Mouse (Mus musculus): Measurements from ENCODE around the gene AC134908.4.
"Not testable (repeated sequence)": the region's sequence is repeated elsewhere in the genome, so short reads cannot be mapped to it uniquely, and the experiment has no call there.

Gene AC134908.4

GRCm38 (mm10) chr17:25808789-25809605, 13.5 kb upstream of the AC134908.4 start, which contains the start of gene Fbxl16:
TSS of gene Fbxl16 (plus strand) at chr17:25809085.
- DNase-seq (ENCODE audit: low read depth, low spot score) = peak; percentile 89

- DNase-seq (ENCODE audit: low read depth, low spot score) = no peak
Measured at GRCm38 (mm10) chr17:25808028-25808427, 12.6 kb upstream of the AC134908.4 start.

DNA sequence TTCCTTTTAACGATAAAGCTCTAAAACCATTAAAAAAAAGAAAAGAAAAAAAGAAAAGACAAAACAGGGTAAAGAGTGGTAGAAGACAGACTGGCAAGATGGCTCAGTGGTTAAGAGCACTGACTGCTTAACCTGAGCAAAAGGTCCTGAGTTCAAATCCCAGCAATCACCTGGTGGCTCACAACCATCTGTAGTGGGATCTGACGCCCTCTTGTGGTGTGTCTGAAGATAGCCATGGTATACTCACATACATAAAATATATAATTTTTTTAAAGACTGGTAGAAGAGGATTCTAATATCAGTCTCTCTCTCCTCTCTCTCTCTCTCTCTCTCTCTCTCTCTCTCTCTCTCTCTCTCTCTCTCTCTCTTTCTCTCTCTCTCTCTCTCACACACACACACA, 12.0 kb upstream of the AC134908.4 start:
- DNase-seq (ENCODE audit: low read depth, low spot score) = not testable (repeated sequence)

DNA sequence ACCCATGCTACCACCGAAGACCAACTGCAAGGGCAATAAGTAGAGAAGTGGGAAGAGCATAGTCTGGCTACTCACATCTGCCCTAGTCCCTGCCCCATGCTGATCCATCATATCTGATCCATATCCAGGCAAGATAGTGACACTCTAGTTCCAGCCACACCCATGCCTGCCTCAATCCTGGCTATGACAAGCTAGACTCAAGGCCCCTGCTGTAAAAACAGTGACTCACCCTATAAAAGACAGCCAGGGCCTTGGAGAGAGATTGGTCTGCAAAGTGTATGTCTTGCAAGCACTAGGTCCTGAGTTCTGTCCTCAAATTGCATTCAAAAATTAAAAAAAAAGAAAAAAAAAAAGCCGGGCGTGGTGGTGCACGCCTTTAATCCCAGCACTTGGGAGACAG, 11.0 kb upstream of the AC134908.4 start:
- no peak for DNase-seq (ENCODE audit: low read depth, low spot score)

DNA sequence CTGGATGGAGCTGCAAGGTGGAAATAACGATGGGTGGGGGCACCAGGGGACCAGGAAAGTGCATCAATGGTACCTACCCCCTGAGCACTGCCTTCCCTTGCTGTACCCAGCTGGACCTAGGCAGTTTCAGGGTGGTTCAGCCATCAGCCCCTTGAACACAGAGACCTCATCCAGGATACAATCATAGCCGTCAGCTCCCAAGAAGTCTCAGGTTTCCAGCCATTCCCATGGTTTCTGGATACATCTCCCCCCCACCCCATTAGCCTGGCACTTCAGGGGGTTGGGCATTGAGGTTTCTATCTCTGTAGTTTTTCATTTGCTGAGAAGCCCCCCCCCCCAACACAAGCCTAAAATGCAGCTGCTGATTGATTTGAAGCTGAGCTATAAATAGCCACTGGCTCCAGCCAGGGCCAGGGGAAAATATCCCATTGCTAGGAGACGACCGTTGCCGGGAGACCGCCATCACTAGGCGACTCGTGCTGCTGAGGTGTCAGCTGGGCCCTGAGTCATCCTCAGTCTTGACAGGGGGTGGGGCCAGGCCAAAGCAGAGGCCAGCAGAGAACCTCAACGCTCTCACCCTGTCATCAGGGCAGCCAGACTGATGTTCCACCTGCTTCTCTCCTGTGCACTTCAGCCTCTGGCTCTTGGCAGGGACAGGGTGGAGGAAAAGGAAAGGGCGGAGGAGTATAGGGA, 7.5 kb upstream of the AC134908.4 start:
- DNase-seq (ENCODE audit: low read depth, low spot score) = no peak

DNA sequence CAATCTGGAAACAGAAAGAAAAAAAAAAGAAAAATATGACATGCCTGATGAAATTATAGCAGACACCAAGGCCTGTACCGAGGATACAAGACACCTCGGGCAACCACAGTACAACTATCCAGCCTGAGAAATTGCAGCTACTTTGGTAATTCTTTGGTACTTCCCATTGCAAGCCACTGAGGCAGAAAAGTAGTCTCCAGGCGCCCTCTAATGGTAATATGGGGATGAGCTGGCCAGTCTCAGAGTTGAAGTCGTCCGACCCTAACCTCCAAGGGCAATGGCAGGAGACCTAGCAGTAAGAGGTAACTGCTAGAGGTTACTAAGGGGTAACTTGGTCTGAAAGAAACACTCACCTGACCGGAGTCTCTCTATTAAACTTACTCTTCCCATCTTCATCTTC, 5.6 kb upstream of the AC134908.4 start:
- no peak for DNase-seq (ENCODE audit: low read depth, low spot score)

DNA sequence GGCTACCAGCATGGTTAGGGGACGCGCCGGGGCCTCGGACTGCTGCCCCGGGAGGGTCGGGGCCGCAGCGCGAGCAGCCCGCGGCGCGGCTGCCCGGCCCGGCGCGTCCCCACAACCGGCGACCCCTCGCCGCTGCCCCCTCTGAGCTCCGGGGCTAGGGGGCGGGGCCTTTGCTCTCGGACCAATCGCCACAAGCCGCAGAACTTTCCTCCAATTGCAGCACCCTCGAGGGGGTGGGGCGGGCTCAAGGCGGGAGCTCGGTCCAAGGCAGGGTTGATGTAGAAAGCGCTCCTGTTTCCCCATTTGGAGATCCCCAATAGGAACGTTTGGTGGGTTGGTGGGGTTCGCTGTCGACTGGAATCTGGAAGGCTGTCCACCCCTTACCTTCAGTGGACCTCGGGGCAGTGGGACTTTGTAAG, 1.5 kb upstream of the AC134908.4 start, which contains the start of gene Metrn:
Gene Metrn (minus strand): TSS at position 186 of the 419 bp plus-strand sequence.
- no peak for DNase-seq (ENCODE audit: low read depth, low spot score)

DNA sequence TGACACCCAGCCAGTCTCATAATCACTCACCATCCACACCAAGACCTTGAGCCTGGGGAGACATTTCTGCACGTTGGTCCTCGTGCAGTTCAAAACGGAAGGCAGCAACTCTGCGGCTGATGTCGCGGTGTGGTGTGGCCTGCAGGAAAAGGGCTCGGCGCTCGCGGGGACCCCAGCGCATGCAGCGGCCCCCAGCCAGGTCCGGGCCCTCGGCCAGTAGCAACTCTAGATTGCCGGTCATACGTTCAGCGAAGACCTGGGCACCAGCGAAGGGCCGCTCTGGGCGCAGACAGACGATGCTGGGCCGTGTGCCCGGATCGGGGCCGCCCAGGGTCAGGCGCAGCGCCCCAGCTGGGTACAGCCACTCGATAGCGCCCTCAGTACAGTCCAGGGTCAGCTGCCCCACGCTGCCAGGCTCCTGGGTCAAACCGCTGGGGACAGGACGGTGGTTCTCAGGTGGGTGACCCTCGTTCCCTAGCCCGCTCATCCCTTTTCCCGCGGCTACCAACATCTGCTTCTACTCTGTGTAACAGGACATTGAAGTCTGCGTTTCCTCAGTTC, 832 bp upstream of the AC134908.4 start:
- DNase-seq (ENCODE audit: low read depth, low spot score) = no peak

- DNase-seq (ENCODE audit: low read depth, low spot score) = no peak
Measured at GRCm38 (mm10) chr17:25794998-25795397, 461 bp downstream of the AC134908.4 start.

DNA sequence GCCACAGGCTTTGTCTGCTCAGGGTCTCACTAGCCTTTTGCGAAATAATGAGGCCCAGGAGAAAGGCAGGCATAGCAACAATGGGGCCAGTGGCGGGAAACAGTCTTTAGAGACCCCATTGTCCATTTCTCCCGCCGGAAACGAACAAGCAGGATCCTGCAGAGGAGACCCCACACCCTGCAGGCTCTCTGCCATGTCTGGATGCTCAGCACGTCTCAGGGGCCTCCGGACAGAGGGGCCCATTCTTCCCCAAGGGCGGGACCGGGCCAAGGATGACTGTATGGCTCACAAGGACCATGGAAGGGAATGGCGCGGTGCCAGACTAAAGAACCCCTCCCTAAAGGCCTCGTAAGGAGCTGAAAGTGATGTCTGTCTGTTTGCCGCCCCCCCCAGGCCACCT, 1.3 kb downstream of the AC134908.4 start:
- DNase-seq (ENCODE audit: low read depth, low spot score) = no peak

DNA sequence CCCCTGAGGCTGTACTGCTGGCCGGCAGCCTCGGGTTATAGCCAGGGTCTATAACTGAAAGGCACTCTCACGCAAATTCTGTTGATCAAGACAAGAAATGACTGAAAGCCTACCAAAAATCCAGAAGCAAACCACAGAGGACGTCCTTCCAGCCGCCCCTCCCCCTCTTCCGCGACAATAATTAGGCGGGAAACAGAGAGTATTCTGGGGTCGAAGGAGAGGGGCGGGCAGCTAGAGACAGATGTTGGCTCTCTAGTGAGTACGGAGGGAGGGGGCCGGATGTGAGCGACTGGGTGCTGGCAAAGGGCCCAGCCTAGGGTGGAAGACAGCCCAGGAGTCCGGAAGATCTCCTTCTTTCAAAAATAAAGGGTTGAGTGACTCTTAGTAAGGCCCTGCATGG, 2.8 kb downstream of the AC134908.4 start, which contains the start of gene Fam173a:
Gene Fam173a (minus strand): TSS at position 287 of the 400 bp plus-strand sequence.
- no peak for DNase-seq (ENCODE audit: low read depth, low spot score)

GRCm38 (mm10) chr17:25791843-25792527, 3.5 kb downstream of the AC134908.4 start:
- peak; percentile 82 for DNase-seq (ENCODE audit: low read depth, low spot score)

DNA sequence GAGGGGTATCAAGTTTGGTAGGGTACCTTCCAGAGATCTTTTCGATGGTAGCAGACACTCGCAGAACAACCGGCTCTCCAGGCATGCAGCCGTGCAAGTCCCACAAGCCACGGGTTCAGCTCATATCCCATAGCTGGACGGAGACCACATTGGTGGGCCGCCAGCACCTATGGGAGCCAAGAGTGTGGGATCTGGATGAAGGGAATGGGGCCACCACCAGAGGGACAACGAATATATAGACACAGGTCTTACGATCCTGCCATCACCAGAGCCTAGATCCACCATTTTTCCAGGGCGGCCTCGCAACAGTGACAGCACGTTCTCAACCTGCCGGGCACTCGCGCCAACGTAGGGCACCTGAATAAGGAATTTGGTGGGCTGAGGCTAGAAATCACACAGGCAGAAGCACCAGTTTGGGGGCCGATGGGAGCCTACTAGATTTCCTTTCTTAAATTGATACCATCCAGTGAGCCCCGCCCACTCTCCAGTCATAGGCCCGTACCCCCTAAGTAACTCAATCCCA, 4.1 kb downstream of the AC134908.4 start:
- no peak for DNase-seq (ENCODE audit: low read depth, low spot score)

GRCm38 (mm10) chr17:25786781-25787504, 8.5 kb downstream of the AC134908.4 start:
- no peak for DNase-seq (ENCODE audit: low read depth, low spot score)

GRCm38 (mm10) chr17:25786280-25786679, 9.2 kb downstream of the AC134908.4 start, which contains the start of gene Ccdc78:
TSS of gene Ccdc78 (plus strand) at chr17:25786580.
- no peak for DNase-seq (ENCODE audit: low read depth, low spot score)

GRCm38 (mm10) chr17:25785281-25785745, 10.1 kb downstream of the AC134908.4 start, which contains the start of gene Haghl:
TSS of gene Haghl (minus strand) at chr17:25785673.
- DNase-seq (ENCODE audit: low read depth, low spot score) = peak; percentile 93

GRCm38 (mm10) chr17:25783861-25784574, 11.4 kb downstream of the AC134908.4 start:
- DNase-seq (ENCODE audit: low read depth, low spot score) = no peak

GRCm38 (mm10) chr17:25783086-25783485, 12.4 kb downstream of the AC134908.4 start:
- no peak for DNase-seq (ENCODE audit: low read depth, low spot score)

DNA sequence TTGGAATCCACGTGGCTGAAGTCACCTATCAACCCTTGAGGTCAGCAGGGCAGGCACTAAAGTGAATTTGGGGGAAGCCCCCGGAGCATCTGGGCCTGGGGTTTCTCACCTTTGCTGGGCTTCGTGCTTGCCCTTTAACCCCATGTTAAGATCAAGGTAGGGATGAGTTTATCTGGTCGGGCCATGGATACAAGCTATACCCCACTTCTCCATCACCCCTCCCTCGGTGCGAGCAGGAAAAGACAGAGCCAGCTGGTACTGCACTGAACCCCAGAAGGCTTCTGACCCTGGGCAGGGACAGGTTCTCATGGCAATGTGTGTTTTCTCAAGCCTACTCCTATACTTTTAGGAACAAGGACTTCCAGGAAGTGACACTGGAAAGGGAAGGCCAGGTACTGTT, 14.1 kb downstream of the AC134908.4 start:
- no peak for DNase-seq (ENCODE audit: low read depth, low spot score)

DNA sequence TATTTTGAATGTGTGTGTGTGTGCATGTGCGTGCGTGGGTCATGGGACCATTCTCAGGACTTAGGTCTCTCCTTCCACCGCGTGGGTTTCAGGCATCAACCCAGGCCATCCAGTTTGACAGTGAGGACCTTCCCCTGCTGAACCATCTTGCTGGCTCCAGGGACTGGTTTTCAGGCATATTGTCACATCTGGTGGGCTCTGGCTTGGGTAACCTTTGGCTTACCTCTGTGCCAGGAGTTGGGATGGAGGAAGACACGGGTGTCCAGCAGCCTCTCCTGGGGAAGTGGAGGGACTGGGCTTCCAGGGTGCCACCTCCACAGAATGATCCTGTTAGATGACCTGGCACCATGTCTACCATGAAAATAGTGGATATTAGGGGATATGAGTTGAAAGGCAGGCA, 17.5 kb downstream of the AC134908.4 start:
- no peak for DNase-seq (ENCODE audit: low read depth, low spot score)
